Mouse (Mus musculus) hindbrain, embryonic 16.5 days (tissue): ENCODE measurements around the gene Arhgef12. TPM values are rescaled to one million over a fixed set of nuclear protein-coding genes. Genes with fewer than 3 reads are reported as not detected.

Experiments
- ATAC-seq: fragments of 200-750 bp; cut with Nextera tagmentation; 2 replicates; pipeline ENCODE4 v1.8.0; 2017; ENCODE audit warnings: moderate TSS enrichment, moderate library complexity
- H3K27ac ChIP-seq: fragments of 300-500 bp; sonication (generic); 2 replicates; pipeline ENCODE4 v1.5.1; 2014; ENCODE audit warnings: low read depth, mild to moderate bottlenecking, control low read depth, low read length, moderate library complexity
- H3K27me3 ChIP-seq: fragments of 300-500 bp; sonication (generic); replicated peaks from 2 replicates; pipeline ENCODE4 v1.6.1; 2014; ENCODE audit warnings: low read length; ENCODE audit not compliant: control insufficient read depth, insufficient read depth
- H3K36me3 ChIP-seq: fragments of 300-500 bp; sonication (generic); 2 replicates; pipeline ENCODE4 v1.6.1; 2014; ENCODE audit warnings: mild to moderate bottlenecking, low read length, moderate library complexity, mixed read lengths; ENCODE audit not compliant: control insufficient read depth, insufficient read depth
- H3K4me1 ChIP-seq: fragments of 300-500 bp; sonication (generic); 2 replicates; pipeline ENCODE4 v1.6.1; 2014; ENCODE audit warnings: low read depth, low read length; ENCODE audit not compliant: control insufficient read depth, insufficient read depth
- H3K4me2 ChIP-seq: fragments of 300-500 bp; sonication (generic); 2 replicates; pipeline ENCODE4 v1.6.1; 2014; ENCODE audit warnings: mild to moderate bottlenecking, low read length, control low read depth, moderate library complexity
- H3K4me3 ChIP-seq: fragments of 300-500 bp; sonication (generic); 2 replicates; pipeline ENCODE4 v1.5.1; 2014; ENCODE audit warnings: mild to moderate bottlenecking, low read length, control low read depth, moderate library complexity
- H3K9ac ChIP-seq: fragments of 300-500 bp; sonication (generic); 2 replicates; pipeline ENCODE4 v1.6.1; 2014; ENCODE audit warnings: low read depth, mild to moderate bottlenecking, control low read depth, low read length, moderate library complexity
- H3K9me3 ChIP-seq: fragments of 300-500 bp; sonication (generic); 2 replicates; pipeline ENCODE4 v1.6.1; 2014; ENCODE audit warnings: mild to moderate bottlenecking, low read length, moderate library complexity; ENCODE audit not compliant: control insufficient read depth
- WGBS: fragments of 180-500 bp; shearing (Covaris S2); extraction: QIAGEN DNeasy Blood & Tissue Kit; methylation state at CpG from one replicate; pipeline ENCODE4 v1.1.7; 2014; 5-methylcytosine and 5-hydroxymethylcytosine counted together
- polyA plus RNA-seq: library from polyadenylated mRNA; unstranded; fragments of >200 nt; fragmentation: Nextera tagmentation; extraction: Ambion mirVana; gene quantifications from 2 replicates; pipeline ENCODE4 v1.2.1, GENCODE M21; 2015

Gene Arhgef12
- polyA plus RNA-seq, result 17.0 and 17.9 TPM in 2 replicates

DNA sequence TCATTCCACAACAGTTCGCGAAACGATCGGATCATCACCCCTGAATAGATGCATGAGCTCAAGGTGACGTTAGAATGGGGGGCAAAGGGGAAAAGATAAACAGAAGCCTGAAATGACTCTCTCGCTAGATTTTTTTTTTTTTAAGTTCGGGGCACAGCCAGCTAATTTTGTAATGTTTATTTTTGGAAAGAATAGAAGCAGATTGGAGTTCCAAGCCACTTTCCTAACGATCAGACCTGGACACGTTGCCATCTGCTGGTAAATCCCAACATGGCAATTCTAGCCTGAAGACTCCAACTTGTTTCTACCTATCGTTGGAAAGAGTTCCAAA is at the start of gene Arhgef12:
TSS of gene Arhgef12 (minus strand) at position 53 of the 331 bp plus-strand sequence.
- 35% methylated on average over 10 of the region's 10 CpGs for WGBS
- peaks cover 11% of the 10 kb centered on the region; the same call in 1 of the 2 replicates for H3K36me3 ChIP-seq
- no peaks in the 10 kb centered on the region for H3K27me3 ChIP-seq
- peak within 1 kb of the TSS; percentile 85 for H3K4me3 ChIP-seq
- peak within 1 kb of the TSS; percentile 91 for H3K27ac ChIP-seq
- H3K9ac ChIP-seq, result peak within 1 kb of the TSS; percentile 88
- peak within 1 kb of the TSS; percentile 88 for H3K4me2 ChIP-seq
- ATAC-seq, result no peak
- peaks cover 24% of the 10 kb centered on the region for H3K4me1 ChIP-seq
- no peaks in the 10 kb centered on the region for H3K9me3 ChIP-seq

DNA sequence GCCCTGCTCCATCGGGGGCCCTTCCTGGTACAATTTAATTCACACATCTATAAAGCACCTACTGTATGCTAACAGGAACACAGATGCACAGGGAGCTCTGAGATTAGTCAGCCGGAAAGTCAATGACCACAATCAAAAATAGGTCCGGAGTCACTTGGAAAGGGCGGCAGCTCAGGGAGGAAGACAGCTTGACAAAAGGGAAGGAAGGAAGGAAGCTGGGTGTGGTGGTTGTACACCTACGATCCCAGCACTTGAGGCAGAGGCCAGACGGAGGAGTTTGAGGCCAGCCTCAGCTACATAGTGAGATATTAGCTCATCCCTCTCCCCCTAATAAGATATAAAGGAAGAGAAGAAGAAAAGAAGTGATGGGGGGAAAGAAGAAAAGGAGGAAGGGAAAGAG is 48.9 kb upstream of the Arhgef12 start:
- 81% methylated on average over 6 of the region's 6 CpGs for WGBS
- no peak for ATAC-seq
- Histone ChIP-seq H3K4me1 (no peaks in the 10 kb centered on the region), H3K4me2 (no peak overlapping the region), H3K9ac (no peak overlapping the region), H3K27me3 (no peaks in the 10 kb centered on the region), H3K9me3 (no peaks in the 10 kb centered on the region), H3K27ac (no peak overlapping the region), H3K4me3 (no peak overlapping the region), H3K36me3 (no peaks in the 10 kb centered on the region)

GRCm38 (mm10) chr9:43151779-43152178 is 44.7 kb upstream of the Arhgef12 start:
- H3K9me3 ChIP-seq, result no peaks in the 10 kb centered on the region
- H3K4me2 ChIP-seq, result no peak overlapping the region
- 81% methylated on average over 6 of the region's 6 CpGs for WGBS
- H3K27ac ChIP-seq, result no peak overlapping the region
- no peak overlapping the region for H3K9ac ChIP-seq
- no peak for ATAC-seq
- H3K4me3 ChIP-seq, result no peak overlapping the region
- no peaks in the 10 kb centered on the region for H3K36me3 ChIP-seq
- no peaks in the 10 kb centered on the region for H3K27me3 ChIP-seq
- H3K4me1 ChIP-seq, result no peaks in the 10 kb centered on the region

DNA sequence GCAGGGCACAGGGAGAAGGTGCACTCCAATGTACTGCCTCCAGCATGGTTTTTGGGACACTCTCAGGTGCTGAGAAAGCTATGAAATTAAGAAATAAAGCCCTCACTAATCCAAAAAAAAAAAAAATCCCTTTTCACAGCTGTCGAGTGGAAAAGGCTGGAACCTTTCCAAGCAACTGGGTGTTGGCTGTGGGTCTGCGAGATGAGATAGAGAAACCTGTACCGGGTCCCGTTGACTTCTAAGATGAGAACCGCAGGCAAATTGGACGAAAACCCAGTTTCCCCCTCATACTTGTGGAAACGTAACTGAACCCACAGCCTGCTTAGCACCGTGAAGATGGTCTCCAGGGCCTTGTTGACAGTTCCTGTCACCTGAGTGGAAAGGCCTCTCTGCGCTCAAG is 43.9 kb upstream of the Arhgef12 start:
- Histone ChIP-seq H3K27ac (no peak overlapping the region), H3K36me3 (no peaks in the 10 kb centered on the region), H3K4me2 (no peak overlapping the region), H3K4me1 (no peaks in the 10 kb centered on the region), H3K27me3 (no peaks in the 10 kb centered on the region), H3K4me3 (no peak overlapping the region), H3K9ac (no peak overlapping the region), H3K9me3 (no peaks in the 10 kb centered on the region)
- no peak for ATAC-seq
- WGBS, result 76% methylated on average over 9 of the region's 9 CpGs

GRCm38 (mm10) chr9:43150075-43150474 is 43.0 kb upstream of the Arhgef12 start:
- no peaks in the 10 kb centered on the region for H3K4me1 ChIP-seq
- no peak overlapping the region for H3K4me2 ChIP-seq
- no peaks in the 10 kb centered on the region for H3K9me3 ChIP-seq
- no peak for ATAC-seq
- no peak overlapping the region for H3K4me3 ChIP-seq
- no peak overlapping the region for H3K9ac ChIP-seq
- H3K27me3 ChIP-seq, result no peaks in the 10 kb centered on the region
- no peaks in the 10 kb centered on the region for H3K36me3 ChIP-seq
- WGBS, result 56% methylated on average over 10 of the region's 10 CpGs
- no peak overlapping the region for H3K27ac ChIP-seq

DNA sequence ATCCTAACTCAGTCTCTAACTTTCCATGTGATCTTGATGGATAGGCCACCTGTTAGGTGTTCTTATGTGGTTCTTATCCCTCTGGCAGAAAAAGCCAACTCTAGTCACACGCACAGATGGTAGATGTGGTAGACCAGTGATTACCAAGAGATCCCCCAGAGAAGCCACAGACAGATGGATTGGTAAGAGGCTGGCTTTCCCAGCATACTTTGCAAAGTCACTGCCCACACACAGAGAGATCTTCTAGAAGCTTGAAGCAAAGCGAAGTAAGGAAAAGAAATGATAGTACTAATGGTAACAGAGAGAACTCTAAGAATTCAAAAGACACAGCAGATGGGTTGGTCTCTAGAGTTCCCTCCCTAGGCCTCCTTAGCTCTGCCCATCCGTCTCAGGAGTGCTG is 42.5 kb upstream of the Arhgef12 start:
- H3K9me3 ChIP-seq, result no peaks in the 10 kb centered on the region
- no peak overlapping the region for H3K4me3 ChIP-seq
- no peaks in the 10 kb centered on the region for H3K27me3 ChIP-seq
- WGBS, result 91% methylated on average over 3 of the region's 3 CpGs
- H3K4me1 ChIP-seq, result no peaks in the 10 kb centered on the region
- H3K9ac ChIP-seq, result no peak overlapping the region
- H3K36me3 ChIP-seq, result no peaks in the 10 kb centered on the region
- H3K4me2 ChIP-seq, result no peak overlapping the region
- no peak overlapping the region for H3K27ac ChIP-seq
- ATAC-seq, result no peak

DNA sequence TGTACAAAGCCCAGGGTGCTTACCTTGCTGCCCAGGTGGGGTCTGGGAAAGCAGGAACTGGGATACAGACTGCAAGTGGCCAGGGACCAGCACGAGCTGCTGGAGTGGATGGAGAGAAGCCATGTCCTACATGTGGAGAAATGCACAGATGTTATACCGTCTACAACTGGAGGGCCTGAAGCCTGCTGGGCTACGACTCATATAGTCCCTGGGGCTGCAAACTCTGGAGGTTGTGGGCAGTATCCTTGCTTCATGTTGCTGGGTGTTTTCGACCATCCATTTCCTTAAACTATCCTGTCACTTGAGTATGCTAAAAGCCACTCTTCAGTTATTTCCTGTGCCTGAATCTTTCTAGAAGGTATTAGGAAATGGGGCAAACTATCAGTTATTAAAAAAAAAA is 38.2 kb upstream of the Arhgef12 start:
- no peak for ATAC-seq
- Histone ChIP-seq H3K4me2 (no peak overlapping the region), H3K4me3 (no peak overlapping the region), H3K9me3 (no peaks in the 10 kb centered on the region), H3K9ac (no peak overlapping the region), H3K36me3 (no peaks in the 10 kb centered on the region), H3K27ac (no peak overlapping the region), H3K4me1 (no peaks in the 10 kb centered on the region), H3K27me3 (no peaks in the 10 kb centered on the region)
- 86% methylated on average over 4 of the region's 4 CpGs for WGBS

DNA sequence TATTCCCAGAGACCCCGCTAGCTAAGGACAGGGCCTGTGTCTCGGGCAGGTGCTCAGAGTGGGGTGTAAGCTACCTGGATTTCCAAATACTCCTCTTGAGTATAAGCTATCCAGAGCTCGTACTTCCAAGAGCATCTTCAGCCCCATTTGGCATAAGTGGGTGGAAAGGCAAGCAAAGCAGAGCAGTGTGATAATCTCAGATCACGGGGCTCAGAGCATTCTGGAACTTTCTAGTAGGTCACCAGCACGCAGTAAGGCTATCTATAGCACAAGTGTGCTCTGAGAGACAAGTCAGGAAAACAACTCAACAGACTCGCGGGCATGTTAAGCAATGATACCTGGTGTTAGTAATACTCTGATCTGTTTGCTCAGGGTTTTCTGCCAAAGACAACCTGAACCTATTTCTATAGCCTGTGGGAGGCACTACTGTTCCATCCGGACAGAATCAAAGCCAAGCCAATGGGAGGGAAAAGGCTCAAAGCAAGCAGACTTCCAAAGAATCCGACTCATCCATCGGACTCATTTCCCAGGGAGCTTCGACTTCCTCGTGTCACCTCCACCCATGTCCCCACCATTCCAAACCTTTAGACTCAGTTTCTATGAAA is 37.3 kb upstream of the Arhgef12 start:
- no peaks in the 10 kb centered on the region for H3K4me1 ChIP-seq
- no peaks in the 10 kb centered on the region for H3K36me3 ChIP-seq
- no peak for ATAC-seq
- H3K27me3 ChIP-seq, result no peaks in the 10 kb centered on the region
- no peaks in the 10 kb centered on the region for H3K9me3 ChIP-seq
- WGBS, result 75% methylated on average over 12 of the region's 12 CpGs
- H3K4me2 ChIP-seq, result no peak overlapping the region
- H3K4me3 ChIP-seq, result no peak overlapping the region
- no peak overlapping the region for H3K9ac ChIP-seq
- no peak overlapping the region for H3K27ac ChIP-seq

DNA sequence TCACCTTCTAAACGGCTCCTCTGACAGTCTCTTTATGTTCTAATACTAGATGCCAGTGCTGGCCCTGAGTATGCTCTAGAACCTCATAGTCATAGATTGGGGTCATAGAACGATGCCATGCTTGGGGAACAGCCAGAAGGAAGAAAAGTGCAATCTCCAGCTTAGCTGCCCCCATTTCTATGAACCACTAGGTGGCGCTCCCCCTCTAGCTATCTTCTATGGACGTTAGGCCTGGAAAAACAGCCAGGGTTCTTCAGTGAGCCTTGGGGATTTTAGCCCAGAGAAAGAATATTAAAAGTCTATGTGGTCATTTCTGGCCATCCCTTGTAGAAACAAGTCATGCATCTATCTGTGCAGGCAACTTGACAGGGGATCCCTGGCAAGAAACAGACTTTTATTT is 34.8 kb upstream of the Arhgef12 start:
- Histone ChIP-seq H3K4me3 (no peak overlapping the region), H3K27me3 (no peaks in the 10 kb centered on the region), H3K4me1 (no peaks in the 10 kb centered on the region), H3K27ac (no peak overlapping the region), H3K36me3 (no peaks in the 10 kb centered on the region), H3K4me2 (no peak overlapping the region), H3K9me3 (no peaks in the 10 kb centered on the region), H3K9ac (no peak overlapping the region)
- 9% methylated on average over 4 of the region's 4 CpGs for WGBS
- ATAC-seq, result no peak

GRCm38 (mm10) chr9:43133525-43133924 is 26.5 kb upstream of the Arhgef12 start:
- WGBS, result 78% methylated on average over 3 of the region's 3 CpGs
- H3K9ac ChIP-seq, result no peak overlapping the region
- no peaks in the 10 kb centered on the region for H3K36me3 ChIP-seq
- H3K4me1 ChIP-seq, result no peaks in the 10 kb centered on the region
- H3K27me3 ChIP-seq, result no peaks in the 10 kb centered on the region
- no peak overlapping the region for H3K4me2 ChIP-seq
- no peaks in the 10 kb centered on the region for H3K9me3 ChIP-seq
- no peak overlapping the region for H3K4me3 ChIP-seq
- H3K27ac ChIP-seq, result no peak overlapping the region
- no peak for ATAC-seq
